Mouse (Mus musculus): Measurements from ENCODE around the gene Ndufa7.

DNA sequence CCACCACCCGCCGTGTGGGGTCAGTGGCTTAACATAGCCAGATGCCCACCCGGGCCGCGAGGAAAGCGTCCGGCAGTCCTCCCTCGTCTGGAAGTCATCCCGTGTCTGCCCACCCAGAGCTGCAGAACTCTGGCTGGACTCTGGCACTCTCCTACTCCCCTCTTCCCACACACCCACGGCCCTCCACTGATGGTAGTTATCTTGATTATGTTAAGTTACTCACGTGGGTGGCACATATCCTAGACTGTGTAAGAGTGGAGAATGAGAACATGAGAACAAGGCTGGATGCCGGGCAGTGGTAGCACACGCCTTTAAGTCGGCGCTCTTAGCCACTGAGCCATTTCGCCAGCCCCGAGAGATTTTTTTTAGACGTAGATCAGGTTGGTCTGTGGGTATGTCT is 38.0 kb upstream of the Ndufa7 start:
- no peak for TF ChIP-seq CTCF (IDR thresholded peaks at IDR 0.05; ENCODE audit: extremely low read depth, insufficient read depth, insufficient read length, insufficient replicate concordance)
- no peak for TF ChIP-seq POLR2A (IDR thresholded peaks at IDR 0.05; ENCODE audit: low read depth, low read length)

Measured in spleen, adult 2 months (tissue).